Mouse (Mus musculus) hindbrain, embryonic 11.5 days (tissue): ENCODE measurements at regions not wholly inside any gene's neighbourhood (a gene's known extent, or its start where the extent isn't known, plus 50 kb on each side); places are given as distances from the start of the nearest gene placed in this dataset.

Experiments
- ATAC-seq: fragments of 200-750 bp; cut with Nextera tagmentation; 2 replicates; pipeline ENCODE4 v1.8.0; 2017; ENCODE audit warnings: mild to moderate bottlenecking, moderate TSS enrichment, moderate library complexity; ENCODE audit not compliant: low FRiP score
- DNase-seq: peaks from one replicate; pipeline ENCODE4 v3.0.0-alpha.2; 2015; ENCODE audit warnings: low spot score
- H3K27ac ChIP-seq: fragments of 300-500 bp; sonication (generic); 2 replicates; pipeline ENCODE4 v1.5.1; 2014; ENCODE audit warnings: mild to moderate bottlenecking, low read depth, low read length
- H3K27me3 ChIP-seq: fragments of 300-500 bp; sonication (generic); 2 replicates; pipeline ENCODE4 v1.6.1; 2014; ENCODE audit warnings: mild to moderate bottlenecking, low read length, moderate library complexity, mixed read lengths; ENCODE audit not compliant: control insufficient read depth, insufficient read depth
- H3K36me3 ChIP-seq: fragments of 300-500 bp; sonication (generic); 2 replicates; pipeline ENCODE4 v1.6.1; 2014; ENCODE audit warnings: mild to moderate bottlenecking, low read length, moderate library complexity, mixed read lengths; ENCODE audit not compliant: control insufficient read depth, insufficient read depth
- H3K4me1 ChIP-seq: fragments of 300-500 bp; sonication (generic); replicated peaks from 2 replicates; pipeline ENCODE4 v1.6.1; 2014; ENCODE audit warnings: low read length, mixed read lengths; ENCODE audit not compliant: control insufficient read depth, insufficient read depth
- H3K4me2 ChIP-seq: fragments of 300-500 bp; sonication (generic); replicated peaks from 2 replicates; pipeline ENCODE4 v1.6.1; 2014; ENCODE audit warnings: mild to moderate bottlenecking, low read depth, low read length
- H3K4me3 ChIP-seq: fragments of 300-500 bp; sonication (generic); 2 replicates; pipeline ENCODE4 v1.5.1; 2014; ENCODE audit warnings: low read depth, low read length
- H3K9ac ChIP-seq: fragments of 300-500 bp; sonication (generic); 2 replicates; pipeline ENCODE4 v1.6.1; 2014; ENCODE audit warnings: low read depth, low read length
- H3K9me3 ChIP-seq: fragments of 300-500 bp; sonication (generic); 2 replicates; pipeline ENCODE4 v1.6.1; 2016; ENCODE audit warnings: low read length; ENCODE audit not compliant: control insufficient read depth
- WGBS: fragments of 180-500 bp; shearing (Covaris S2); extraction: QIAGEN DNeasy Blood & Tissue Kit; methylation state at CpG from one replicate; pipeline ENCODE4 v1.1.7; 2014; 5-methylcytosine and 5-hydroxymethylcytosine counted together

DNA sequence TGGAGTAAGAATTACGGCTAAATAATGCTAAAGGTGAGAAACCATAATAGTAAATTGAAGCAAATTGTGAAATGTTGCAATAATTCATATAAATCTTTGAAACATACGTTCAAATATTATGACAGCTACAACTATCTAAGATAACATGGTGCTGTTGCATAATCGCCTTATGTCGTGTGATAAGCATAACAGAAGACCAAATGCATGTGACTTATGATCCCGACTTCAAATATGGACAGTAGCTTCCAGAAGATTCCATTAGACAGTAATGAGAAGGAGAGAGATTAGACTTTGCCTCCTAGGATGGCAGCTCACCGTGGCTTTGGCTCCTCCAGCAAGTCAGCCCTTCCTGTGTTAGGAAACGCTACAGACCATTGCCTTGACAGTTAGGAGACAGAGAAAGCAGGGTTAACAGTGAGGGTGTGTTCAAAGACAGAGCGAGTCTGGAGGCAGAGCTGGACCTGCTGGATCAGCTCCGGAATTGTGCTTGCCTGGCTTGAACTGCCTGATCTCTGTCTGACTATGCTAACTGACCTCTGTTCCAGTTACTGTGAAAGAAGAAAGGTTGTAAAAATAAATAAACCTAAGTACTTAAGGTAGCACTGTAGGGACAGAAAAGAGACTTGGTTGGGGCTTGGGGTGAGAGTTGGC is 434.6 kb upstream of the Tle4 start:
- DNase-seq (no peak), ATAC-seq (no peak)
- Histone ChIP-seq H3K27me3 (no peaks in the 10 kb centered on the region; the same call in 1 of the 2 replicates), H3K4me2 (no peak overlapping the region), H3K4me3 (no peak overlapping the region), H3K4me1 (no peaks in the 10 kb centered on the region), H3K36me3 (no peaks in the 10 kb centered on the region), H3K9ac (no peak overlapping the region), H3K27ac (no peak overlapping the region), H3K9me3 (no peaks in the 10 kb centered on the region)
- 86% methylated on average over 9 of the region's 9 CpGs for WGBS

DNA sequence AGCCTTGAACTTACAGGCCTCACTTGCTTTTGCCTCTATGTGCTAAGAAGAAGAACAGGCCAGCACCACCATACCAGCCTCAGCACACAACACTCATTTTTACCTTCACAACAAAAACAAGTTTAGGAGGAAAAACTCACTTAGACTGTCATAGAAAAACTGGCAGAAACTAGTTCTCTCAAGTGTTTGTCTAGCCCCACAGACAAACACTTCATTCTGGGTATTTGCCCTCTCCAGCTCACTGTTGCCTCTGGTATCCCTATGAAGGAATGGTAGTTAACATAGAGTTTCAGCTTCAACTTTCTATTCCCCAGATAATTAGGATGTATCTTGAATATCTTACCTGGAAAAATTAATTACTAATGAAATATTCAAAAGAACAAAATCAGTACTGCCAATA is 433.6 kb upstream of the Tle4 start:
- no peak overlapping the region for H3K4me3 ChIP-seq
- no peaks in the 10 kb centered on the region for H3K4me1 ChIP-seq
- no peak for DNase-seq
- H3K9me3 ChIP-seq, result no peaks in the 10 kb centered on the region
- ATAC-seq, result no peak
- no peaks in the 10 kb centered on the region for H3K36me3 ChIP-seq
- H3K9ac ChIP-seq, result no peak overlapping the region
- H3K27ac ChIP-seq, result no peak overlapping the region
- H3K4me2 ChIP-seq, result no peak overlapping the region
- H3K27me3 ChIP-seq, result no peaks in the 10 kb centered on the region; the same call in 1 of the 2 replicates

DNA sequence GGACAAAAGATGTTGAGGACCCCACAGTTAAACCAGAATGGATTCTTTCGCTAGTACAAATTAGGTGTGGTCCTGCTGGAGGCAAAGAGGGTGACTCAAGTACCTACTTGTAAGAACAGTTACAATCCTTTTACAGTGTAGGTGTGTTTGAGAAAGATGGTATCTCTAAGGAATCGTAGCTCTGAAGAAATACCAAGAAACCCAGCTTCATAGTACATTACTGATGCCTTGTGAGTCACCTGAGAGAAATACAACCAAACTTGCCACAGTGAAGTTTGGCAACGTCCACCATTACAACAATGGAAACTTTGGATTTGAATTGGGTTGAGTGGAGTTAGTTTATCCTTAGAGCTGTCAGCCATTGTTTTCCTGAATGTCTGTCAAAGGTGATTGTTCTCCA is 405.7 kb upstream of the Tle4 start:
- WGBS, result 80% methylated on average over 3 of the region's 3 CpGs
- H3K4me2 ChIP-seq, result no peak overlapping the region
- no peak overlapping the region for H3K4me3 ChIP-seq
- H3K9me3 ChIP-seq, result no peaks in the 10 kb centered on the region
- no peaks in the 10 kb centered on the region for H3K27me3 ChIP-seq
- no peaks in the 10 kb centered on the region for H3K4me1 ChIP-seq
- no peak for ATAC-seq
- no peaks in the 10 kb centered on the region for H3K36me3 ChIP-seq
- no peak for DNase-seq
- H3K27ac ChIP-seq, result no peak overlapping the region
- H3K9ac ChIP-seq, result no peak overlapping the region

DNA sequence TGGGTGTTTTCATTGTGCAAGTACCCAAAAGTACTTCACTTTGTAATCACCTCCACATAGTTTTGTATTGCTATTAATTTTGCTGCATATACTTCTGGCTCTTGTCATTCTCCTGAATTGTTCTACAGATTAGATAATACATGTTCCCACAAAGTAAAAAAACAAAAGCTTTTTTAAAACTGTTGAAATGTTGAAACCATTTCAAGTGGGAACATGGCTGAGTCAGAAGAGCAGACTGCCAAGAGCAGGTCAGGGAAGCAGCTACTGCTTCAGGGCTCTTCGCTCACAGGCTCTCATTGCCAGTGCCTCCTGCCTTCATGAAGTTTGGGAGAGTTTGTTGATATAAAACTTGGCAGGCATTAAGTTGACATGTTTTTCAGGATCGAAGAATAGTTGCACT is 395.5 kb upstream of the Tle4 start:
- H3K4me3 ChIP-seq, result no peak overlapping the region
- WGBS, result 94% methylated on average over 2 of the region's 2 CpGs
- DNase-seq, result no peak
- no peaks in the 10 kb centered on the region for H3K4me1 ChIP-seq
- no peak overlapping the region for H3K9ac ChIP-seq
- H3K9me3 ChIP-seq, result no peaks in the 10 kb centered on the region
- no peaks in the 10 kb centered on the region for H3K36me3 ChIP-seq
- H3K27me3 ChIP-seq, result no peaks in the 10 kb centered on the region
- no peak for ATAC-seq
- H3K27ac ChIP-seq, result no peak overlapping the region
- H3K4me2 ChIP-seq, result no peak overlapping the region

DNA sequence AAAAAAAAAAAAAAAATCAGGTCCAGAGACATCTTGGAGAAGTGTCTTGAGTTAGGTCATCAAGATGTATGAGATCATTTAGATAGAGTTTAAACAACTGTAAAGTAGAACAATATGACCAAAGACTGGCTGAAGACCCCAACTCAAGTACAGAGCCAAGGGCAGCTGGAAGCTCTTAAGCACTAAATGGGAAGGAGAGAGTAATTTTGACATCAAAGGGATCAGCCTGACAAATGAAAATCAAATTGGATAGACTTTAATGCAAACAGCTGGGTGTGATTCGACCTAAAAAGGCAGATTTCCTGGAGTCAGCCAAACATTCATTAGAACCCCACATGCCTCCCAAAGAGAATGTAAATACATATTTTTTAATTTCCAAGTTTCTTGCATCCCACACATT is 372.3 kb upstream of the Tle4 start:
- H3K9me3 ChIP-seq, result no peaks in the 10 kb centered on the region
- no peak for ATAC-seq
- no peak overlapping the region for H3K27ac ChIP-seq
- no peaks in the 10 kb centered on the region for H3K36me3 ChIP-seq
- WGBS, result 58% methylated on average over 1 of the region's 1 CpGs
- H3K4me1 ChIP-seq, result no peaks in the 10 kb centered on the region
- no peaks in the 10 kb centered on the region for H3K27me3 ChIP-seq
- no peak overlapping the region for H3K4me3 ChIP-seq
- H3K9ac ChIP-seq, result no peak overlapping the region
- DNase-seq, result no peak
- H3K4me2 ChIP-seq, result no peak overlapping the region

DNA sequence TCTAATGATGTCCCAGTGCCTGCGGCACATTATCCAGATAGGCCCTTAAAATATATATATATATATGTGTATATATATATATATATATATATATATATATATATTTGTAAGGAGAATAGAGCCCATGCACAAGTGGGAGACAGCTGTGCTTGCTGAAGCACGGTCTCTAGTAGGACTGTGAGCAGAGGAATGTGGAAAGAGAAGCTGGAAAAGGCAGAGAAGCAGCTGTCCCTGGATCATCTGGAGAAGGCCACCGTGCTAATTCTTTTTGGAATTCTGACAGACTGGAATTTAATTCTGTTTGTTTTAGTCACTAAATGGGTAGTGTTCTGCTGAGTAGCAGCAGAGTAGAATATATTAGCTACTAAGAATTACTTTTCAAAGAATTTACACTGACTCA is 370.4 kb upstream of the Tle4 start:
- H3K27me3 ChIP-seq, result no peaks in the 10 kb centered on the region
- no peaks in the 10 kb centered on the region for H3K36me3 ChIP-seq
- no peaks in the 10 kb centered on the region for H3K9me3 ChIP-seq
- no peak overlapping the region for H3K4me2 ChIP-seq
- no peaks in the 10 kb centered on the region for H3K4me1 ChIP-seq
- H3K9ac ChIP-seq, result no peak overlapping the region
- no peak overlapping the region for H3K27ac ChIP-seq
- WGBS, result 74% methylated on average over 3 of the region's 3 CpGs
- DNase-seq, result no peak
- H3K4me3 ChIP-seq, result no peak overlapping the region
- no peak for ATAC-seq

DNA sequence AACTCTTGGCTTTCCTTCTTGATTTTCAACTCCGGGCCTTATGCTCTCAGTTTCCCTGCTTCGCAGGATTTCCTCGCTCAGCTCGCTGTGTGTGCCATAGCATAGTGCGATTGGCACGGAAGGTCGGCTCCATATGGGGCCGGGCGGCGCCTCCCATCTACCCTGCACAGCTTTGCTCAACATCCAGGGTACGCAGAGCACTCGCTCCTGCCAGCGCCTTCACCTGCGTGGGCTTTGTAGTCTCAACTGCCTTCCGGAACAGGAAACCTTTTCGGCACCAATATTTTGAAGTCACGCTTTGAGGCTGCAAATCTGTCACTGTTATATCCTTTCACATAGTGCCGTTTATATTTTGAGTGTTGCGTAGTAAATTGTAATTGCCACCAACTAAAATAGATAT is 359.9 kb upstream of the Tle4 start:
- Histone ChIP-seq H3K4me2 (no peak overlapping the region), H3K9ac (no peak overlapping the region), H3K4me1 (no peaks in the 10 kb centered on the region), H3K27me3 (no peaks in the 10 kb centered on the region), H3K36me3 (no peaks in the 10 kb centered on the region), H3K27ac (no peak overlapping the region), H3K9me3 (no peaks in the 10 kb centered on the region), H3K4me3 (no peak overlapping the region)
- 95% methylated on average over 19 of the region's 19 CpGs for WGBS
- ATAC-seq (no peak), DNase-seq (no peak)

DNA sequence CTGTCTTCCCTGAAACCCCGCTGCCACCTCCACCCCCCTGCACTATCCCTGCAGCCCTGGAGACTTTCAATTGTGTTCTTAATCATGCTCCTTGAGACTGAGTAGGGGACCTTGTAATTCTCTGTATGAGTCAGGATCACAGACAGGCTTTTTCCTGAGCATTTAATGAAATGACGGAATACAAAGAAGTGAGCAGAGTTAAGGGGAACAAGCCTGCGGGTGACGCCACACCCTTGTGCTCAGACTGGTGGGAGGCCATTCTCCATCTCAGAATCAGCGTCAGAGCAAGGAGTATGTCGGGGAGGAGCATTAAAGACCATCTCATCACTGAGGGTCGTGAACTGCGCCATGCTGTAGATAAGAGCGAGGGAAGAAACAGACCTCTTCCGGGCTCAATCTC is 359.3 kb upstream of the Tle4 start:
- Histone ChIP-seq H3K27me3 (no peaks in the 10 kb centered on the region), H3K27ac (no peak overlapping the region), H3K4me1 (no peaks in the 10 kb centered on the region), H3K9ac (no peak overlapping the region), H3K4me3 (no peak overlapping the region), H3K36me3 (no peaks in the 10 kb centered on the region), H3K9me3 (no peaks in the 10 kb centered on the region), H3K4me2 (no peak overlapping the region)
- WGBS, result 72% methylated on average over 10 of the region's 10 CpGs
- ATAC-seq, result no peak
- no peak for DNase-seq

DNA sequence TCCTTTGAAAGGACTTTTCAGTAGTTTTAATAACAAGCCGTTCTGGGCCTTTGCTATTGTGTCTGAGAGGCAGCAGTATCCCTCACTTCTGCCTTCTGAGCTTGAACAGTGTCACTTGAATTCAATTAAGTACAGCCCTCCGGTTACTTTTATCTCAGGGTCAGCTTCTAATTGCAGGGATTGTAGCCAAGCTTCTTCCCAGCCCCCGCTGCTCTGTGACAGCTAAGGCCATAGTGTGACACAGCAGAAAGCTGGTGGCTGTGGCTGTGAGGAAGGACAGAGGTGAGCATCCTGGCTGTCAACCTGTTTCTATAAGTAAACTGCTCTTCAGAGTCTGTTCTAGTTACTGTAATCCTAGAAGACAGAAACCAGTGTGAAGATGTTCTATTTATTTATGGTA is 358.5 kb upstream of the Tle4 start:
- no peak overlapping the region for H3K4me2 ChIP-seq
- WGBS, result 11% methylated on average over 3 of the region's 3 CpGs
- DNase-seq, result no peak

More for the DNA sequence above, 358.5 kb upstream of the Tle4 start:
- Histone ChIP-seq H3K27ac (no peak overlapping the region), H3K36me3 (no peaks in the 10 kb centered on the region), H3K9ac (no peak overlapping the region), H3K4me3 (no peak overlapping the region), H3K27me3 (no peaks in the 10 kb centered on the region), H3K4me1 (no peaks in the 10 kb centered on the region), H3K9me3 (no peaks in the 10 kb centered on the region)
- ATAC-seq, result no peak
